Mouse (Mus musculus): ENCODE data around the gene Marcks. TPM values are rescaled to one million over a fixed set of nuclear protein-coding genes. Genes with fewer than 3 reads are reported as not detected.

The Marcks gene
- polyA plus RNA-seq, 1 experiment from 2014 or later = 277 TPM

GRCm38 (mm10) chr10:37145456-37145855, 6.7 kb upstream of the Marcks start:
- peaks cover 8% of the 10 kb centered on the region for H3K4me1 ChIP-seq (replicated peaks)
- H3K4me3 ChIP-seq (replicated peaks) = no peak overlapping the region
- 96% methylated on average over 1 of the region's 1 CpGs for WGBS
- no peak for ATAC-seq
- H3K27ac ChIP-seq = no peak overlapping the region
- H3K4me2 ChIP-seq (replicated peaks) = no peak overlapping the region
- H3K9ac ChIP-seq (replicated peaks) = no peak overlapping the region
- no peaks in the 10 kb centered on the region for H3K27me3 ChIP-seq
- no peaks in the 10 kb centered on the region for H3K36me3 ChIP-seq
- no peaks in the 10 kb centered on the region for H3K9me3 ChIP-seq

- 67% methylated on average over 4 of the region's 4 CpGs for WGBS
- Histone ChIP-seq H3K9me3 (no peaks in the 10 kb centered on the region), H3K36me3 (peaks cover under 1% of the 10 kb centered on the region; the same call in 1 of the 2 replicates), H3K27ac (peak overlapping the region; percentile 98), H3K4me3 (replicated peaks) (peak overlapping the region; percentile 99), H3K4me1 (replicated peaks) (peaks cover 8% of the 10 kb centered on the region), H3K9ac (replicated peaks) (peak overlapping the region; percentile 98), H3K4me2 (replicated peaks) (peak overlapping the region; percentile 64), H3K27me3 (no peaks in the 10 kb centered on the region)
- peak; percentile 4 for ATAC-seq
These were observed 2.9 kb upstream of the Marcks start for GRCm38 (mm10) chr10:37141621-37142020.

- WGBS = under 1% methylated on average over 41 of the region's 47 CpGs
- no peaks in the 10 kb centered on the region for H3K27me3 ChIP-seq
- H3K9ac ChIP-seq (replicated peaks) = peak overlapping the region; percentile 98
- no peaks in the 10 kb centered on the region for H3K9me3 ChIP-seq
- peak overlapping the region; percentile 98 for H3K27ac ChIP-seq
- H3K36me3 ChIP-seq = peaks cover 8% of the 10 kb centered on the region
- peak overlapping the region; percentile 99 for H3K4me3 ChIP-seq (replicated peaks)
- H3K4me2 ChIP-seq (replicated peaks) = peak overlapping the region; percentile 64
- peaks cover 8% of the 10 kb centered on the region for H3K4me1 ChIP-seq (replicated peaks)
- peak; percentile 95 for ATAC-seq
These were observed 2.2 kb upstream of the Marcks start for GRCm38 (mm10) chr10:37140736-37141451.

- H3K9ac ChIP-seq (replicated peaks) = peak overlapping the region; percentile 98
- ATAC-seq = peak; percentile 12
- under 1% methylated on average over 24 of the region's 24 CpGs for WGBS
- H3K4me1 ChIP-seq (replicated peaks) = peaks cover 8% of the 10 kb centered on the region
- H3K36me3 ChIP-seq = peaks cover 13% of the 10 kb centered on the region
- peak overlapping the region; percentile 98 for H3K27ac ChIP-seq
- H3K4me2 ChIP-seq (replicated peaks) = peak overlapping the region; percentile 64
- no peaks in the 10 kb centered on the region for H3K9me3 ChIP-seq
- H3K27me3 ChIP-seq = no peaks in the 10 kb centered on the region
- peak overlapping the region; percentile 99 for H3K4me3 ChIP-seq (replicated peaks)
These were observed 1.5 kb upstream of the Marcks start for GRCm38 (mm10) chr10:37140166-37140735.

- peak overlapping the region; percentile 98 for H3K27ac ChIP-seq
- H3K4me1 ChIP-seq (replicated peaks) = peaks cover 12% of the 10 kb centered on the region
- no peaks in the 10 kb centered on the region for H3K27me3 ChIP-seq
- under 1% methylated on average over 26 of the region's 26 CpGs for WGBS
- H3K4me3 ChIP-seq (replicated peaks) = peak overlapping the region; percentile 99
- peak overlapping the region; percentile 64 for H3K4me2 ChIP-seq (replicated peaks)
- peak overlapping the region; percentile 98 for H3K9ac ChIP-seq (replicated peaks)
- ATAC-seq = no peak
- H3K36me3 ChIP-seq = peaks cover 17% of the 10 kb centered on the region
- H3K9me3 ChIP-seq = no peaks in the 10 kb centered on the region
These were observed 884 bp upstream of the Marcks start for GRCm38 (mm10) chr10:37139443-37140165.

- no peaks in the 10 kb centered on the region for H3K27me3 ChIP-seq
- no peak for ATAC-seq
- no peak overlapping the region for H3K4me2 ChIP-seq (replicated peaks)
- peak overlapping the region; percentile 98 for H3K9ac ChIP-seq (replicated peaks)
- peak overlapping the region; percentile 99 for H3K4me3 ChIP-seq (replicated peaks)
- H3K4me1 ChIP-seq (replicated peaks) = peaks cover 25% of the 10 kb centered on the region
- peaks cover 22% of the 10 kb centered on the region for H3K36me3 ChIP-seq
- no peaks in the 10 kb centered on the region for H3K9me3 ChIP-seq
- under 1% methylated on average over 26 of the region's 26 CpGs for WGBS
- peak overlapping the region; percentile 98 for H3K27ac ChIP-seq
These were observed 399 bp downstream of the Marcks start for GRCm38 (mm10) chr10:37138311-37138731.

GRCm38 (mm10) chr10:37137531-37138310, 999 bp downstream of the Marcks start:
- peak overlapping the region; percentile 98 for H3K27ac ChIP-seq
- no peak for ATAC-seq
- H3K4me2 ChIP-seq (replicated peaks) = peak overlapping the region; percentile 60; the same call in 1 of the 2 replicates
- peak overlapping the region; percentile 98 for H3K9ac ChIP-seq (replicated peaks)
- WGBS = 0% methylated on average over 24 of the region's 24 CpGs
- H3K36me3 ChIP-seq = peaks cover 24% of the 10 kb centered on the region
- peak overlapping the region; percentile 99 for H3K4me3 ChIP-seq (replicated peaks)
- H3K9me3 ChIP-seq = no peaks in the 10 kb centered on the region
- peaks cover 29% of the 10 kb centered on the region for H3K4me1 ChIP-seq (replicated peaks)
- H3K27me3 ChIP-seq = no peaks in the 10 kb centered on the region

GRCm38 (mm10) chr10:37136981-37137518, 1.7 kb downstream of the Marcks start:
- Histone ChIP-seq H3K36me3 (peaks cover 29% of the 10 kb centered on the region), H3K4me3 (replicated peaks) (peak overlapping the region; percentile 99), H3K4me1 (replicated peaks) (peaks cover 30% of the 10 kb centered on the region), H3K27ac (peak overlapping the region; percentile 98), H3K9me3 (no peaks in the 10 kb centered on the region), H3K4me2 (replicated peaks) (peak overlapping the region; percentile 60), H3K27me3 (no peaks in the 10 kb centered on the region), H3K9ac (replicated peaks) (peak overlapping the region; percentile 98)
- 0% methylated on average over 19 of the region's 49 CpGs for WGBS
- ATAC-seq = peak; percentile 59

- peaks cover 23% of the 10 kb centered on the region for H3K4me1 ChIP-seq (replicated peaks)
- H3K36me3 ChIP-seq = peaks cover 29% of the 10 kb centered on the region
- H3K9ac ChIP-seq (replicated peaks) = peak overlapping the region; percentile 98
- no peaks in the 10 kb centered on the region for H3K9me3 ChIP-seq
- H3K4me2 ChIP-seq (replicated peaks) = peak overlapping the region; percentile 60
- WGBS = under 1% methylated on average over 73 of the region's 99 CpGs
- H3K27ac ChIP-seq = peak overlapping the region; percentile 98
- no peak for ATAC-seq
- H3K27me3 ChIP-seq = no peaks in the 10 kb centered on the region
- peak overlapping the region; percentile 99 for H3K4me3 ChIP-seq (replicated peaks)
These were observed 2.6 kb downstream of the Marcks start for GRCm38 (mm10) chr10:37135951-37136751.

GRCm38 (mm10) chr10:37133876-37134708, 4.6 kb downstream of the Marcks start:
- Histone ChIP-seq H3K36me3 (peaks cover 30% of the 10 kb centered on the region), H3K27me3 (no peaks in the 10 kb centered on the region), H3K4me3 (replicated peaks) (peak overlapping the region; percentile 99), H3K9ac (replicated peaks) (peak overlapping the region; percentile 65), H3K27ac (no peak overlapping the region), H3K9me3 (no peaks in the 10 kb centered on the region), H3K4me2 (replicated peaks) (peak overlapping the region; percentile 82), H3K4me1 (replicated peaks) (peaks cover 23% of the 10 kb centered on the region)
- no peak for ATAC-seq
- WGBS = 79% methylated on average over 4 of the region's 4 CpGs

Measured in midbrain, embryonic 13.5 days (tissue).